Mouse (Mus musculus) MEL (cell line): ENCODE data around the gene Pigl. TPM values are rescaled to one million over a fixed set of nuclear protein-coding genes. Genes with fewer than 3 reads are reported as not detected.

Experiments
- DNase-seq: peaks from one replicate; pipeline ENCODE4 v3.0.0; 2011; ENCODE audit warnings: low read depth, low spot score
- H3K27ac ChIP-seq: 2 replicates; pipeline ENCODE4 v1.5.1; 2012; ENCODE audit warnings: low read depth, mild to moderate bottlenecking, control low read depth, low read length, moderate library complexity; ENCODE audit not compliant: control insufficient read depth
- H3K27me3 ChIP-seq, 2 experiments: fragments of 150-350 bp in 1 of 2; sonication (generic) in 1 of 2; 2 replicates each; pipeline ENCODE4 v1.6.1; 2012; ENCODE audit warnings: low read length in 2 of 2, mild to moderate bottlenecking in 2 of 2, improper control_type of control experiment in 1 of 2, moderate library complexity in 1 of 2; ENCODE audit not compliant: insufficient read depth in 2 of 2, control insufficient read depth in 1 of 2
- H3K36me3 ChIP-seq, 2 experiments: 2 replicates each; pipeline ENCODE4 v1.6.1; 2012 to 2014; ENCODE audit warnings: low read length in 2 of 2, improper control_type of control experiment in 1 of 2, inconsistent platforms in 1 of 2, mild to moderate bottlenecking in 1 of 2; ENCODE audit not compliant: insufficient read depth in 2 of 2, control insufficient read depth in 1 of 2
- H3K4me1 ChIP-seq, 2 experiments: fragments of 150-350 bp in 1 of 2; sonication (generic) in 1 of 2; 2 replicates each; pipeline ENCODE4 v1.6.1; 2012; ENCODE audit warnings: low read length in 2 of 2, improper control_type of control experiment in 1 of 2, mild to moderate bottlenecking in 1 of 2; ENCODE audit not compliant: insufficient read depth in 2 of 2, control insufficient read depth in 1 of 2
- H3K4me3 ChIP-seq, 2 experiments: fragments of 150-350 bp in 1 of 2; sonication (generic) in 1 of 2; 2 replicates each; pipeline ENCODE4 v1.5.1; 2012; ENCODE audit warnings: low read depth in 2 of 2, low read length in 2 of 2, mild to moderate bottlenecking in 2 of 2, moderate library complexity in 2 of 2, control low read depth in 1 of 2, improper control_type of control experiment in 1 of 2; ENCODE audit not compliant: control insufficient read depth in 1 of 2, insufficient read depth in 1 of 2
- H3K79me2 ChIP-seq: 2 replicates; pipeline ENCODE4 v1.6.1; 2012; ENCODE audit warnings: mild to moderate bottlenecking, low read length, moderate library complexity; ENCODE audit not compliant: control insufficient read depth, poor library complexity, insufficient read depth
- H3K9ac ChIP-seq: 2 replicates; pipeline ENCODE4 v1.6.1; 2012; ENCODE audit warnings: low read depth, mild to moderate bottlenecking, control low read depth, low read length, moderate library complexity; ENCODE audit not compliant: control insufficient read depth, poor library complexity, severe bottlenecking
- H3K9me3 ChIP-seq: fragments of 150-350 bp; sonication (generic); replicated peaks from 2 replicates; pipeline ENCODE4 v1.6.1; 2012; ENCODE audit warnings: mild to moderate bottlenecking, low read length, improper control_type of control experiment, moderate library complexity; ENCODE audit not compliant: insufficient read depth
- BHLHE40 ChIP-seq: IDR thresholded peaks from 2 replicates; pipeline ENCODE4 v1.6.1; 2012; ENCODE audit warnings: low read depth, mild to moderate bottlenecking, inconsistent platforms, low read length, improper control_type of control experiment, borderline replicate concordance
- CHD1 ChIP-seq: IDR thresholded peaks from 2 replicates; pipeline ENCODE4 v1.6.1; 2012; ENCODE audit warnings: low read depth, mild to moderate bottlenecking, inconsistent platforms, low read length, improper control_type of control experiment
- CHD2 ChIP-seq: IDR thresholded peaks from 2 replicates; pipeline ENCODE4 v1.6.1; 2011; ENCODE audit warnings: low read length, improper control_type of control experiment
- CTCF ChIP-seq, 3 experiments: IDR thresholded peaks in 2 of 3; conservative IDR thresholded peaks in 1 of 3; 2 replicates each; pipeline ENCODE4 v1.5.1; 2011 to 2012; ENCODE audit warnings: low read length in 3 of 3, low read depth in 2 of 3, mild to moderate bottlenecking in 2 of 3, improper control_type of control experiment in 1 of 3, inconsistent platforms in 1 of 3, mixed read lengths in 1 of 3, moderate library complexity in 1 of 3; ENCODE audit not compliant: control insufficient read depth in 1 of 3, insufficient read depth in 1 of 3, poor library complexity in 1 of 3, severe bottlenecking in 1 of 3
- E2F4 ChIP-seq: IDR thresholded peaks from 2 replicates; pipeline ENCODE4 v1.6.1; 2011; ENCODE audit warnings: low read depth, low read length, improper control_type of control experiment, borderline replicate concordance
- ELF1 ChIP-seq: IDR thresholded peaks from 2 replicates; pipeline ENCODE4 v1.6.1; 2014; ENCODE audit warnings: low read depth, mild to moderate bottlenecking, inconsistent platforms, low read length, improper control_type of control experiment, moderate library complexity
- EP300 ChIP-seq, 2 experiments: IDR thresholded peaks; 2 replicates each; pipeline ENCODE4 v1.6.1; 2011; ENCODE audit warnings: improper control_type of control experiment in 2 of 2, low read length in 2 of 2, low read depth in 1 of 2, mild to moderate bottlenecking in 1 of 2
- ETS1 ChIP-seq: IDR thresholded peaks from 2 replicates; pipeline ENCODE4 v1.6.1; 2012; ENCODE audit warnings: low read depth, mild to moderate bottlenecking, inconsistent platforms, low read length, improper control_type of control experiment, moderate library complexity
- GATA1 ChIP-seq: IDR thresholded peaks from 2 replicates; pipeline ENCODE4 v1.6.1; 2011; ENCODE audit warnings: low read depth, low read length, improper control_type of control experiment
- JUND ChIP-seq: IDR thresholded peaks from 2 replicates; pipeline ENCODE4 v1.6.1; 2011; ENCODE audit warnings: low read depth, mild to moderate bottlenecking, improper control_type of control experiment, low read length
- MAFK ChIP-seq: IDR thresholded peaks from 2 replicates; pipeline ENCODE4 v1.6.1; 2011; ENCODE audit warnings: low read depth, mild to moderate bottlenecking, low read length, improper control_type of control experiment, borderline replicate concordance
- MEF2A ChIP-seq: IDR thresholded peaks from 2 replicates; pipeline ENCODE4 v1.6.1; 2014; ENCODE audit warnings: low read depth, mild to moderate bottlenecking, inconsistent platforms, low read length, improper control_type of control experiment; ENCODE audit not compliant: poor library complexity, insufficient replicate concordance, severe bottlenecking; ENCODE audit errors: extremely low read depth
- NELFE ChIP-seq: IDR thresholded peaks from 2 replicates; pipeline ENCODE4 v1.6.1; 2011; ENCODE audit warnings: low read depth, low read length, improper control_type of control experiment
- POLR2A ChIP-seq, 2 experiments: IDR thresholded peaks; 2 replicates each; pipeline ENCODE4 v1.6.1; 2011 to 2012; ENCODE audit warnings: low read length in 2 of 2, mild to moderate bottlenecking in 2 of 2, control low read depth in 1 of 2, improper control_type of control experiment in 1 of 2, low read depth in 1 of 2, moderate library complexity in 1 of 2; ENCODE audit not compliant: control insufficient read depth in 1 of 2, insufficient read depth in 1 of 2, poor library complexity in 1 of 2
- SMC3 ChIP-seq: IDR thresholded peaks from 2 replicates; pipeline ENCODE4 v1.6.1; 2011; ENCODE audit warnings: low read depth, low read length, improper control_type of control experiment
- TBP ChIP-seq: IDR thresholded peaks from 2 replicates; pipeline ENCODE4 v1.8.0; 2011; ENCODE audit warnings: low read depth, low read length, improper control_type of control experiment
- TCF12 ChIP-seq: IDR thresholded peaks from 2 replicates; pipeline ENCODE4 v1.6.1; 2014; ENCODE audit warnings: low read depth, mild to moderate bottlenecking, inconsistent platforms, low read length, improper control_type of control experiment, moderate library complexity
- UBTF ChIP-seq: IDR thresholded peaks from 2 replicates; pipeline ENCODE4 v1.6.1; 2012; ENCODE audit warnings: low read depth, mild to moderate bottlenecking, inconsistent platforms, low read length, improper control_type of control experiment, moderate library complexity, borderline replicate concordance; ENCODE audit not compliant: insufficient read depth
- USF1 ChIP-seq: IDR thresholded peaks from 2 replicates; pipeline ENCODE4 v1.6.1; 2014; ENCODE audit warnings: low read depth, mild to moderate bottlenecking, inconsistent platforms, low read length, improper control_type of control experiment, moderate library complexity
- USF2 ChIP-seq, 2 experiments: IDR thresholded peaks; 2 replicates each; pipeline ENCODE4 v1.6.1; 2011 to 2012; ENCODE audit warnings: improper control_type of control experiment in 2 of 2, low read length in 2 of 2, borderline replicate concordance in 1 of 2, inconsistent platforms in 1 of 2, low read depth in 1 of 2, mild to moderate bottlenecking in 1 of 2; ENCODE audit not compliant: insufficient read depth in 1 of 2
- ZC3H11A ChIP-seq: IDR thresholded peaks from 2 replicates; pipeline ENCODE4 v1.6.1; 2012; ENCODE audit warnings: low read depth, mild to moderate bottlenecking, inconsistent platforms, low read length, improper control_type of control experiment
- ZKSCAN1 ChIP-seq: IDR thresholded peaks from 2 replicates; pipeline ENCODE4 v1.6.1; 2012; ENCODE audit warnings: low read depth, mild to moderate bottlenecking, inconsistent platforms, low read length, improper control_type of control experiment, moderate library complexity
- ZMIZ1 ChIP-seq: IDR thresholded peaks from 2 replicates; pipeline ENCODE4 v1.6.1; 2012; ENCODE audit warnings: low read depth, mild to moderate bottlenecking, inconsistent platforms, low read length, improper control_type of control experiment, moderate library complexity
- polyA plus RNA-seq, 2 experiments: library from polyadenylated mRNA; stranded (reverse) in 1 of 2; unstranded in 1 of 2; fragments of >175 nt in 1 of 2; fragments of >200 nt in 1 of 2; gene quantifications; 2 replicates each; pipeline versions ENCODE4 v1.2.1 to v1.2.4; 2012; ENCODE audit warnings: low replicate concordance in 2 of 2, low read depth in 1 of 2; ENCODE audit not compliant: insufficient read length in 2 of 2, insufficient read depth in 1 of 2, missing spikeins in 1 of 2
- total RNA-seq: library from RNA; depleted of rRNA; stranded (reverse); fragments of 300-350 nt; gene quantifications from 2 replicates; pipeline ENCODE4 v1.2.3, GENCODE M21; 2012

Pigl gene
- total and polyA plus RNA-seq, 3 experiments, result 2.0 to 4.1 TPM; not detected in 1

- TF ChIP-seq E2F4 (no peak), MAFK (no peak), CHD1 (peak; percentile 59; the same call in 1 of the 2 replicates), NELFE (peak; percentile 93), CTCF (IDR thresholded peaks at IDR 0.05 in 2 of 3, conservative IDR thresholded peaks at IDR 0.05 in 1 of 3; ENCODE audit: control insufficient read depth in 1 of 3, insufficient read depth in 1 of 3, low read depth in 2 of 3, low read length in 3 of 3, poor library complexity in 1 of 3, severe bottlenecking in 1 of 3) (no peak), ZKSCAN1 (0 out of 2 replicates have a peak, but pooled peaks have one; percentile 15), GATA1 (no peak), BHLHE40 (no peak; the same call in 1 of the 2 replicates), USF1 (no peak), MEF2A (no peak), TBP (peak; percentile 71; the same call in 1 of the 2 replicates), JUND (no peak), USF2 (IDR thresholded peaks at IDR 0.05; ENCODE audit: borderline replicate concordance in 1 of 2, insufficient read depth in 1 of 2, low read depth in 1 of 2, low read length in 2 of 2) (no peak), UBTF (0 out of 2 replicates have a peak, but pooled peaks have one; percentile 81), EP300 (IDR thresholded peaks at IDR 0.05; ENCODE audit: low read depth in 1 of 2, low read length in 2 of 2) (peak in 1 of 2 experiments; percentile 18; a peak in 1 of 4 replicates), ZMIZ1 (peak; percentile 90)
Observed at GRCm38 (mm10) chr11:62539089-62539890, 81.0 kb downstream of the Pigl start, which contains the start of gene Cenpv (continued).

- H3K27me3 ChIP-seq, result no peaks in the 10 kb centered on the region
- H3K27ac ChIP-seq, result no peak overlapping the region
- H3K79me2 ChIP-seq, result peaks cover 28% of the 10 kb centered on the region
- H3K4me1 ChIP-seq, result peaks cover 6 to 10% of the 10 kb centered on the region in 2 experiments
- H3K36me3 ChIP-seq, result peaks cover 2 to 18% of the 10 kb centered on the region in 2 experiments; a peak in 3 of 4 replicates
- no peak overlapping the region for H3K9ac ChIP-seq
- H3K9me3 ChIP-seq, result no peaks in the 10 kb centered on the region
- TF ChIP-seq CHD2 (no peak), ETS1 (no peak), ELF1 (no peak), ZMIZ1 (no peak), BHLHE40 (no peak), POLR2A (IDR thresholded peaks at IDR 0.05; ENCODE audit: control insufficient read depth in 1 of 2, insufficient read depth in 1 of 2, low read depth in 1 of 2, low read length in 2 of 2, poor library complexity in 1 of 2) (no peak), ZC3H11A (no peak), SMC3 (no peak), TCF12 (no peak), UBTF (no peak)
- no peak overlapping the region for H3K4me3 ChIP-seq
- peak; percentile 39 for DNase-seq
Observed at GRCm38 (mm10) chr11:62540167-62540566, 81.9 kb downstream of the Pigl start.
